Mouse (Mus musculus) G1E (cell line): ENCODE measurements around the gene Rtn2.

Experiments used
- CTCF ChIP-seq: IDR thresholded peaks from 2 replicates; pipeline ENCODE4 v1.5.1; 2012; ENCODE audit warnings: low read depth, low read length, inconsistent platforms, mixed read lengths
- GATA1 ChIP-seq: IDR thresholded peaks from 2 replicates; pipeline ENCODE4 v1.6.1; 2012; ENCODE audit warnings: borderline replicate concordance, low read length, inconsistent platforms, mixed read lengths
- GATA2 ChIP-seq: IDR thresholded peaks from 2 replicates; pipeline ENCODE4 v1.6.1; 2012; ENCODE audit warnings: low read depth, low read length, inconsistent platforms, borderline replicate concordance
- POLR2AphosphoS5 ChIP-seq: IDR thresholded peaks from 2 replicates; pipeline ENCODE4 v1.6.1; 2012; ENCODE audit warnings: low read depth, low read length, inconsistent platforms; ENCODE audit not compliant: insufficient replicate concordance
- TAL1 ChIP-seq: conservative IDR thresholded peaks from 2 replicates; pipeline ENCODE4 v1.6.1; 2012; ENCODE audit warnings: low read depth, low read length, inconsistent platforms, mixed read lengths

DNA sequence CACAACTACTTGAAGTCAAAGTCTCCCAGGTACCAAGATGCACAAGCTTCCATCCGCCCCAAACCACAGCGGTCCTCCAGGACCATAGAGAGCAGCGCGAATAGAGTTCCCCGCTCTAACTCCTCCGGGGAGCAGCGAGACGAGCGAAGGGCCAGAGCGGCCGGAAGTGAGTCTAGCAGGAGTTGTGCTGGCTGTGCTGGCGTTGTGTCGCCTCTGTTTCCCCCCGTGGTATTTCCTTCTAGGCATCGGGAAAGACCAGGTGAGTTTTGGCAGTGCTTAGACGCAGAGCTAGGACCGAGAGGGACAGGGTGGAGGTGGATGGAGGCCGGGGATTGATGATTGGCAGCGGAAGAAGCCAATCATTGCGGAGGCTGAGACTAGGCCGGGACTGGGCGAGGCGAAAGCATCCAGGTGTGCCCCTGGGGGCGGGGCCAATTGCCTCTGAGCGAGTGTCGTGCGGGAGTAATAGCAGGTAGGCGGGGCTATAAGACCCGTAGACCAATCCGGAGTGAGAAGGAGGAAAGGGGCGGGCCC, 62.6 kb downstream of the Rtn2 start:
- TF ChIP-seq GATA1 (no peak), CTCF (no peak), TAL1 (no peak), GATA2 (no peak), POLR2AphosphoS5 (no peak)
